21 mouse cellular contexts compared by ENCODE assay signal in the genomic region with DNA sequence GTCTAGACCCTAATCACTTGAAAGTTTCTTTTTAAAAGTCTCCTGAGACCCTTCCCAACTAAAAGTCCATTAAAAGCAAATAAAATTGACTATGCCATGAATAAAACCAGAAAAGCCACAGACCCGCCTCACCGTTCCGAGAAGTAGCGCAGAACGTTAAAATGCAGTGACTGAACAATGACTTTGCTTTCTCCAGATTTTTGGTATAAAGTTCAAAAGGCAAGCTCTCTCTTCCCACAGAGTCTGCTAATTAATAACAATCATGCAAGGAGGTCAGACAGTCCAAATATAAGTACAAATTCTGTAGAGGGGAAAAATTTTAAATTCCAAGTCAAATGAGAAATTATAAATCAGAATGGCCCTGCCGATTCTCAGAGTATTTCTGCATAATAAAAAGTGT.
DNase-seq lines count a peak whose midpoint lies in the region; TF ChIP-seq lines count a peak whose summit lies in the region.
"Had no signal": no experiment of that assay in that cellular context is flagged by ENCODE, and none has a peak within 500 bp of the region (broad histone marks: within the 10 kb centered on the region; RNA-seq: fewer than 3 reads in every experiment).

No protein-coding gene starts in this region.

- no peaks in the 10 kb centered on the region for H3K27me3 ChIP-seq in kidney, adult 2 months (replicated peaks; ENCODE audit: control insufficient read depth, insufficient read depth, low read length)
- H3K27me3 ChIP-seq: CH12.LX, Patski had no signal

- WGBS in kidney, adult 2 months: 50% methylated on average over 6 of the region's 6 CpGs

- TF ChIP-seq POLR2A in kidney, adult 2 months (IDR thresholded peaks at IDR 0.05; ENCODE audit: low read depth, low read length): no peak

- DNase-seq in heart, adult 11 months: peak; percentile 30
- no peak for DNase-seq in heart, adult 9 months (ENCODE audit: low spot score in 2 of 2)
- peak; percentile 63 for DNase-seq in kidney, adult 2 months
- DNase-seq in kidney, adult 11 months: no peak
- peak; percentile 61 for DNase-seq in kidney, adult 9 months
- no peak for DNase-seq in kidney, postnatal 25 days
- DNase-seq in thymus, postnatal 10 days (ENCODE audit: low spot score in 2 of 2): no peak
- DNase-seq: adrenal gland, adult 2 months; adrenal gland, adult 8-10 months; adrenal gland, postnatal 10 days; adrenal gland, postnatal 14 days; adrenal gland, postnatal 25 days; adrenal gland, postnatal 36 days; B cell, adult 2 months; cerebellum, adult 11 months; cerebellum, adult 11-12 months; cerebellum, adult 18-20 months had no signal

- no peak overlapping the region for H3K4me3 ChIP-seq in kidney, adult 2 months (ENCODE audit: insufficient read depth, low read depth, low read length)
- H3K4me3 ChIP-seq in brown adipose tissue, adult 24 weeks (ENCODE audit: insufficient read depth, low read depth, low read length): no peak overlapping the region

- H3K4me1 ChIP-seq in kidney, adult 2 months (ENCODE audit: control insufficient read depth, insufficient read depth, low read length): peaks cover 17% of the 10 kb centered on the region; the same call in 1 of the 2 replicates
- peaks cover 15% of the 10 kb centered on the region for H3K4me1 ChIP-seq in brown adipose tissue, adult 24 weeks (ENCODE audit: control insufficient read depth, insufficient read depth, insufficient read length, low read length)

- H3K27ac ChIP-seq in kidney, adult 2 months (ENCODE audit: insufficient read depth, low read depth, low read length): peak overlapping the region; percentile 78
- peak overlapping the region; percentile 86; the same call in 1 of the 2 replicates for H3K27ac ChIP-seq in brown adipose tissue, adult 24 weeks (replicated peaks; ENCODE audit: low read depth, low read length)

- H3K36me3 ChIP-seq in kidney, adult 2 months (ENCODE audit: control insufficient read depth, insufficient read depth, low read length): no peaks in the 10 kb centered on the region
- H3K36me3 ChIP-seq: G1E had no signal

- TF ChIP-seq CTCF in kidney, adult 2 months (conservative IDR thresholded peaks at IDR 0.05; ENCODE audit: insufficient read depth, insufficient read length, low read depth, low read length): no peak

Comparison
In these comparisons a context has a peak if more than half of its experiments do, and no peak if none do; other contexts are left out.
1. DNase-seq: peak in heart, adult 11 months (single experiment), kidney, adult 2 months (single experiment) and kidney, adult 9 months (single experiment); none in heart, adult 9 months (0 of 2), kidney, adult 11 months (single experiment), kidney, postnatal 25 days (0 of 2) and thymus, postnatal 10 days (0 of 2).